Mouse (Mus musculus): ENCODE measurements around the gene Tyk2.

The Tyk2 gene

DNA sequence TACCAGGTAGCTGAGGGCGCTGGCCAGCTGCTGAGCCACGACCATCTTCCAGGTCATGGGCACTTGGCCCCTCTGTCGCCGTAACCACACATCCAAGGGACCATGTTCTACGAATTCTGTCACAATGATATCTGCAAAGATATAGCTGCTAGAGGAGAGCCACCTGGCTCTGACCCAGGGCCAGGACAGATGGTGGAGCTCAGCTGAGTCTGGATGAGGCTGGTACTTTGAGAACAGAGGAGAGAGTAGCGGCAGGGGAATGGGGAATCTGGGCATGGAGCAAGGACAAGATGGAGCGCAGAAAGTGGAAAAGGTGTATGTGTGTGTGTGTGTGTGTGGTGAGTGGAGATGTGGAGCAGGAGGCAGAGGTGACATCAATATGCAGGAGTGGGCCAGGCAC is 16.9 kb downstream of the Tyk2 start:
- peak; percentile 68 for DNase-seq (ENCODE audit: low read depth, low spot score)

DNA sequence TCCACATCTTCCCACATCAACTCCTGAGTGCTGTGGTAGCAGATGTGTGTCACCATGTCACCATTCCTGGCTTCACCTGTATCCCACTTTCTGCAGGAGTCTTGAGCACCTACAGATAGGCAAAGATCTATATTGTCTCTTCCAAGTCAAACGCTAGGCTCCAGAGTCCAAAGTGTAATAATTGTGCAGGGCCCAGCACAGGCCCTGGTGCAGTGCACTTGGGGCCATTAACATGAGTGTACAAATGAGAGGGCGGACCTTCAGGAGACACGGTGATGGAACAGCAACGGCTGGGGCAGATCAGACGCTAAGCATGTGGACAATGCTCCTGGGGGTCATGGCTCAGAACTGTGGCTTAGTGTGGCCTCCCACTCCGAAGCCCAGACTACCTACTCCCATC is 17.3 kb downstream of the Tyk2 start:
- DNase-seq (ENCODE audit: low read depth, low spot score), result no peak

DNA sequence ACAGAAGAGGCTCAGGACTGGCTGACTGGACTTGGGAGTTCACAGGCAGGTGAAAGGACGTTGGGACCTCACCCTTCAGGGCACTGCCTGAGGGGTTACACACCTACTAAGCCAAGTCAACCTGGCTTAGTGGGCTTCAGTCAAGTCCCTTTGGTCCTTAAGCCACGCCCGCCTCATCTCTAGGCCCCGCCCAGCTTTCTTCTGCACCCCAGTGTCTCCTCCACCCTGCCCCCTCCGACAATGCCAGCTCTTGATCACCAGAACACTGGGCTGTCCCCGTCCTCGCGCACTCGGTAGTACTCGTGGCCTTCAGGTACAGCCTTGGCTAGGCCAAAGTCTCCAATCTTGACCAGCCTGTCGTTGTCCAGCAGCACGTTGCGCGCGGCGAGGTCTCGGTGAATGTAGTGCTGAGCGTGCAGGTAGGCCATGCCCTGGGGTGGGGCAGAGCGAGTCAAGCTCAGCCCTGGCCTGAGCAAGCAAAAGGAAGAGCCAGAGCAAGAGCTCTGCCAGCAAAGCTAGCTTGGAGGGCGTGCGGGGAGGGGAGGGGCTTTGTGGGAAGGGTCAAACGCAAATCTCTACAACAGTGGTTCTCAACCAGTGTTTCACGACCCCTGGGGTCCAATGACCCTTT is 23.3 kb downstream of the Tyk2 start:
- no peak for DNase-seq (ENCODE audit: low read depth, low spot score)

DNA sequence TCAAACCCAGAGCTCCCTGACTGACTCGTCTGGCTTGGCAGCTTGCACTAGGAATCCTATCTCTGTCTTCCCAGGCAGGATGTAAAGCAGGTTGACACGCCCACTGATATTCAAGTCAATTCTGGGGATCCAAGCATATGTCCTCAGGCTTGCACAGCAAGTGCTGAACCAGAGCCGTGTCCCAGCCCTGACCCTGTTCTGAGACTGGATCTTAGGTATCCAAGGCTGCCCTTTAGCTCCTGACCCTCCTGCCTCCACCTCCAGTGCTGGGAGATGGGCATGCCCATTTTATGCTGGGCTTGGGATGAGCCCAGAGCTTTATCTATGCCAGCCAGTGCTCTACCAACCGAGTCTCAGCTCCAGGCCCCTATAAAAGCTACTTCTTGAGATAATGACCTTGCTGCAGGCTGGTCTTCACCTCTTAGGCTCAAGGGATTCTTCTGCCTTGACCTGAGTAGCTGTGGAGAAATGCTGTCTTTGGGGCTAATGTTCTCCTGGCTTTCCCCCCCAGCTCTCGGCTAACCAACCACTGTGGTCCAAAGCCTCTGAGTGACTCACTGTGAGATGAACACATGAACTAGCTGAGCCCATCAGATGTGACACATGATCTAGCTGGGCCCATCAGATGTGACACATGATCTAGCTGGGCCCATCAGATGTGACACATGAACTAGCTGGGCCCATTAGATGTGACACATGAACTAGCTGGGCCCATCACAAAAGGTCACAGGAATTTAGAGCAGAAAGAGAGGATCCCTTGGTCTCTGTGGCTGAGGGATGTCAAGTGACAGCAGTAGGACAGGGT is 25.1 kb downstream of the Tyk2 start:
- DNase-seq (ENCODE audit: low read depth, low spot score), result peak; percentile 60

DNA sequence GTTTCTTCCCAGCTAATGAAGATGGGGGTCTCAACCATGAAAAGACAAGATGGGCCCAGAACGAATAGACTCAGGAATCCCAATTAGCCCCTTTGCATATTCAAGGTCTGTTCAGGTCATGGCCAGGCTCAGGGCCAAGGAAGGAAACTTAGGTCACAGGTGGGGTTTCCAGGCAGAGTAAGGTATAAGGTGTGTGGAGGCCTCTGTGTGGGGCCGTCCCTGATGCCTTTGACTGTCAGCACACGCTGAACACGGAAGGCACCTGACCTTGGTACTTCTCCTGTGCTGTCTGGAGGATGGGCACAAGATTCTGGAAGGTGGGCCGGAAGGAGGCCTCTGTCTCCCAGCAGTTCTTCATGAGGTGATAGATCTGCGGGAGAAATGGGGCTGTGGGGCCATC is 26.2 kb downstream of the Tyk2 start:
- DNase-seq (ENCODE audit: low read depth, low spot score), result no peak

DNA sequence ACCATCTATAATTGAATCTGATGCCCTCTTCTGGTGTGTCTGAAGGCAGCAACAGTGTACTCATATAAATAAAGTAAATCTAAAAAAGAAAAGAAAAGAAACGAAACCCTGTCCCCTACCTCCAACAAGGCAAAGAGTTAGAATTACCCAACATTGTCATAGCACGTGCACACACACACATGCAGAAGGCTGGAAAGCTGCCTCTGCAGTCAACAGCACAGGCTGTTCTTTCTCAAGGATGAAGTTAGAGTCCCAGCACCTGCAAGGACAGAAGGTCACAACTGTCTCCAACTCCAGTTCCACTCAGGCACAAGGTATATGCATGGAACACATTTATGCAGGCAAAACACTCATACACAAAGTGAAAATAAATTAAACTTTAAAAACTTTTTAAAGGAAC is 29.0 kb downstream of the Tyk2 start:
- no peak for DNase-seq (ENCODE audit: low read depth, low spot score)

DNA sequence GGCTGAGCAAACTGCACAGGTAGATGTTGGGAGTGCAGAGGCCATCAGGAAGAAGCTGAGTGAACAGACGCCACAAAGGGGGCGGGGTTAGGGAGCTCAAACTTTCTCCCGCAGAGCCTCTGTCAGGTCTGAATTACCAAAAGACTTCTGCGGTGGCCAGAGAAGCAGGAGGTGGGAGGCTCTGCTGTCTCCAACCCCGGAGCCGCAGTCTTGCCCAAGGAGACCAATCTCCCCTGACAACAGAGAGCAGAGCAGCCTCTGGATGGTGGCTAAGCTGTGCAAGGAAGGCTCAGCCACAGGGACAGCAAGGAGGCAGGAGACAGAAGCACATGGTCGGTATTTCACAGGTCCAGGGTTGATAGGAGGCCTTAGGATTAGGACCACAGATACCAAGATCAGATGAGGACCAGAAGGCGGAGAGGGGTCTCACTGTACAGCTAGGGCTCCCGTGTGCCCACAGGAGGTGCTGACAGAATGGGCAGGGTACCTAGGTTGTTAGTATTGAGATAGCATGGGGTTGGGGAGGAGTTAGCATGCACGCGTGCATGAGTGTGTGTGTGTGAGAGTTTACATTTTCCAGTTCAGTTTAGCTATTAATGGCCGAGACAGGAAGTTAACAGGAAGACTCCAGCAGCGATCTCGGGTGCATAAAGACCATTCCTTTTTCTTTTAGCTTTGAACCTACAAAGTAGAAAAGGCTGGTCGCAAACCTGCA is 30.4 kb downstream of the Tyk2 start:
- DNase-seq (ENCODE audit: low read depth, low spot score), result no peak

DNA sequence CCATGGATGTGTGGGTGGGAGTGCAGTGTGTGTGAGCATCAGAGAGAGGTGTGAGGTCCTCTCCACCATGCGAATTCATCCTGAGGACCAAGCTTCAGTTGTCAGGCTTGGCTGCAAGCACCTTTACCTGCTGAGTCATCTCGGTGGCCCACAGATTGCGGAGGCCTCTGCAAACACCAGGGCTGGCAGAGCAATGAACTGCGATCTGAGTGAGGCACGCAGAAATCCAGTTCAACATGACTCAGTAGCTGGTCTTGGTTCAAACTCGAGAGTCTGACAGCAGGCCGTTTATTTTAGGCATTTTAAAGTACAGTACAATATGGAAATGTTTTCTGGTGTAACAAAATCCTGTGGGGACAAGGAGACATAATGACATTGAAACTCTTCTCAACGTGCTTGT is 33.2 kb downstream of the Tyk2 start:
- peak; percentile 92 for DNase-seq (ENCODE audit: low read depth, low spot score)

DNA sequence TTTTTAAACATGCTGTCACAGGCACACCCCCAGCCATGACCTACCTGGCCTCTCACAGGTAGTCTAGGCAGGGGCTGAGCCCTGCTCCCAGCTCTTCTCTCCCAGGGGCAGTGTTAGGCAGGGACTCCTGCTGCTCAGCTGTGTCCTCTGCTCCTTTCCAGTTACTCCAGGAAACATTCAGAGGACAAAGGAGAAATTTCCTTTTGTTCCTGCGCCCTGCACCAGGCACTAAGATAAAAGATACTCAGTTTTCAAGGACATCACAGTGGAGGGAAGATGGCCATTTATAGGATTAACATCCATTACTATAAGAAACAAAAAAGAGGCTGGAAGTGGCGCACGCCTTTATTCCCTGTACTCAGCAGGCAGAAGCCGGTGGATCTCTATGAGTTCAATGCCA is 35.1 kb downstream of the Tyk2 start:
- no peak for DNase-seq (ENCODE audit: low read depth, low spot score)

DNA sequence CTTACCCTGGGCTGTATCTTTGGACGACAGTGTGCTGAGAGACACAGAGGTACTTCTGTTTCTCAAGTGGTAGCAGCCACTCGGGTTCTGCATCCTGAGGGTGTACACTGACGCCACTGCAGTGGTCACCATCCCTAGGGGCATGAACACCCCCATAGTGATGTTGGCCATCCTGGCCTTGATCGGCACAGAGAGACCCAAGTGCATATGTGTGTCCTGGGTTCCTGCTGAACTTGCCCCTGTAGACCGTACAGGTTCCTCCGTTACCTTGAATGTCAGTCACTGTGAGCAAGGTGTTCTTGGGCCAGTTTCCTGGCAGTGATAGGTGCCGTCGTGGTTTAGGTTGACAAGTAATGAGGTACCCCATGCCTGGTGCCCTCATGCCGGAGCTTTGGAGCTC is 37.6 kb downstream of the Tyk2 start:
- DNase-seq (ENCODE audit: low read depth, low spot score), result no peak

DNA sequence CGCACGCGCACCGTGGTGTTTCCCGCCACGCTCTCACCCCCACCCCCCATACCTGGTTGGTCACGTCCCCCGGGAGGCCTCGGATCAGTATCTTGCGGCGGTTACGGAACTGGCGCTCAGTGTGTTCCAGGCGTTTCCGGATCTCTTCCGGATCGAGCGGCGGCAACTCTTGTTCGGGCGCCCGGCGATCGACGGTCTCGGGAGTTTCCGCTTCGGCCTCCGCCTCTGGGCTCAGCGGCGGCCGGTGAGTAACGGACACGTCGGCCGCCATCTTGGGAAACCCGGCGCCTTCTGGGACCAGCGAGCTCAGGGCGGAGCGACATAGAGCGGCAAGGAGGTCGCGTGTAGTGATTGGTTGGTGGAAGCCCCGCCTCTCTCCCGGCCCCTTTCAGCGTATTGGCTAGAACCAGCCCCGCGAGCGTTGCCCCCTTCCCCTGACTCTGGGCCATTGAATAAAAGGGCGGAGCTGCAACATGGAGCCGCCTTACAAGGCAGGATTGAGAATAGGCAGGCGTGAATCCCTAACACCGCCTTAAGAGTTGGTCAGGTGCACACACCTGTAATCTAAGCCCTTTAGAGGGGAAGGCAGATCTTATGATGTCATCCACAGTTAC is 39.2 kb downstream of the Tyk2 start, which contains the start of the genes Gm38431 and Raver1:
TSS of gene Gm38431 (minus strand) at position 291 of the 614 bp plus-strand sequence.
TSS of gene Raver1 (minus strand) at position 302 of the 614 bp plus-strand sequence.
- peak; percentile 99 for DNase-seq (ENCODE audit: low read depth, low spot score)

DNA sequence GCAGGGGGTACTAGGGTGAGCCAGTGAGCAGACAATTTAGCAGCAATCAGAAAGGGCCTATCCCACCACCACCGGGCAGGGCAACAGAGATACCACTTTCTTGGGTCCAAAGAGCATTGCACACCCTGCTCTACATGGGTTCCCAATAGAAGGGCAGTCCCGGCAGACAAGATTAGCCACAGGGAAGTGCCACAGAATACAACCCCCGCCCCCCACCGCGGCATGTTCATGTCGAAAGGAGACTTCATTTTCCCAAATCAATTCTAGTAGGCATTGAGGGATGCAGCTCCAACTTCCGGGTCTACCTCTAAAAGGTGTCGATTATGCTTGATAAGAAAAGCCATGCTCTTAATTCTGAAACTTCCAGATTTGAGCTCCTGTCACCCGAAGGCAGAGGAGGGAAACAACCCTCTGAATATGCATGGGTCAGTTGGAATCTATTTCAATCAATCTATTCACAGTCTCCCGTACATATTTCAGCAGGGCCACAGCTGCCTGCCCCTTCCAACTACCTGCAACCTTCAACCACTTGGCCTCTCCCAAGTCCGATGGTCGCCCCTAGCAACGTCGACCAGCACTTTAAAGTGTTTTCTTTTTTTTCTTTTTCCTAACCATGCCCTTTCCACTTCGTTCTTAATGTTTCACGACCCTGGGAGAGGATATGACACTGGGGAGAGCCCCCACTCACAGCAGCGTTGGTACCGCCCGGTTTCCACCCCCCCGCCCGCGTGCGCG is 39.9 kb downstream of the Tyk2 start:
- DNase-seq (ENCODE audit: low read depth, low spot score), result no peak

DNA sequence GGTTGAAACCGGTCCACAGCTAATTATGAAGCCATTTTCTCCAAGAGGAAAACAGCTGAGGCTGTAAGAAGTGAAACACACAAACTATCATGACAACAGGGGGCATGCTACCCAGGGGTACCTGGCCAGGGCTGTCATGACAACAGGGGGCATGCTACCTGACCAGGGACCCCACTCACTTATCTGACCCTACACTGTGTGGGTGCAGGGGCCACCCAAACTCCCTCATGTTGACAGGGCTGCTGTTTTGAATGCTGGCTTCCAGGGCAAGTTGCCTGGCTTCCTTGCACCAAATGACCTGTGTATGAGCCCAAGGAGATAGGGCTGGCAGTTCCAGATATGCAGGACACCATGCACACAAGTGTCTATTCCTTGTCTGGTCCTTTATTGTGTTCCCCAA is 40.5 kb downstream of the Tyk2 start:
- DNase-seq (ENCODE audit: low read depth, low spot score), result no peak

DNA sequence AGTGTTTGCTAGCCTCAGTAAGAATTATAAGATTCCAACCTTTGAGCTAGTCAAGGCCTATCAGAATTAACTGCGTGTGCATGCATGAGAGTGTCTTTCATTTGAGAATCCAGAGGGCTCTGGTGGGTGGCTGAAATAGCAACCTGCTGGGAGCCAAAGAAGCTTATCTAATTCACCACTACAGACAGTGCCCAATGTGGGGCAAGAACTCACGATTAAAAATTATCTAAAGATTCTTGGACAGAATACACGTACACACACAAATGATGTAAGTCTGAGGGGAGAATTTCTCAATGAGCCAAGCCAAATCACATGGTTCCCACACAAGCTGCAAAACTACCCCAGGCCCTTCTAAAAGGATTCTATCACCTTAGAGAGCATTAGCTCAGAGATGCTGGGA is 47.7 kb downstream of the Tyk2 start:
- no peak for DNase-seq (ENCODE audit: low read depth, low spot score)

DNA sequence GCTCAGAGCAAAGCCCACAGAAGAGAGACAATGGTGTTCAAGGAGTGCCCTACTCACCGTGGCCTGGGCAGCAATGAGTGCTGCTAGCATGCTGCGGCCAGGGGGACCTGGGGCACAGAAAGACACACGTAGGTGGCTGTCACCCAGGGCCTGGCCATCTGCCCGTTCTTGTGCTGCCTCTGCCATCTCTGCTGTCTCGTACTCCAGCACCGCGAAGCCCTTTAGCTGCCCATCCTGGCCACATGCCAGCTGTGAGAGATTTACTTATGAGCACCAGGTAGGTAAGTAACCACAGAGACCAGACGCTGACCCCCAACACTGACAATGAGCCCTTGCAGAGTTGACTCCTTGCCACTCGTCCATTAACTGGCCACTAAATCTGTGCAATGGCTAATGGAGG is 49.9 kb downstream of the Tyk2 start:
- no peak for DNase-seq (ENCODE audit: low read depth, low spot score)

DNA sequence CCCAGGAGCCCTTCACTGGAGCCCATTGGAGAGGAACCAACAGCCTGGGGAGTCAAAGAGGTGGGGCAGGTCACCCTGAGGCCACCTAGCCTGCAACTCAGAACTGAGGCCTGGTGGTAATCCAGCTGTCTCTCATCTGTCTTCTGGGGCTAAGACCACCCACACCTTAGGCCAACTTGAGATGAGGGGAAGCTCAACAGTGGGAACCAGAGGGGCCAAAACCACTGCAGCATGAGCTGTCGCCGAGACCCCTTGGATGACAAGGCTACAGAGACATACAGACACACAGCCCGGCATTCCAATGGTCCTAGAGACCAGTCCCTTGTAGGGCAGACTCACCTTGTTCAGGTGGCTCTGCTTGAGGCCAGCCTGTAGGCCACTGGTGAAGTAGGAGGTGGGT is 55.4 kb downstream of the Tyk2 start:
- DNase-seq (ENCODE audit: low read depth, low spot score), result no peak

DNA sequence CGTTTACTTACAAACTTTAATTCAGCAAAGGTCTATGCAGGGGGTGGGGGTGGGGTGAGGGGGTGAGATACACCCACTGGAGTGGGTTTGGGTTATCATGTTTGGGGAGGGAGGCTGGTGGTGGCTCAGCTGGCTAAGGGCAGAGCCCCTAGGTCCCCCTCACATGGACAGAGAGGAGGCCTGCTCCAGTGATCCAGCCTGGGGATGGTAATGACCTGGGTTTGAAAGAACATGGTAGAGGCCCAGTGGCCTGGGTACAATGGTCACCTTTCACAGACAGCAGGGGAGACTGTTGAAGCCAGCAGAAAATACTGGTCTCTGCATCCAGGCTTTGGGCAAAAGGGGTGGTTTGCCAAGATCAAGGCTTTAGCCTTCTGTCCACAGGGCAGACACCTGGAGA is 56.9 kb downstream of the Tyk2 start:
- no peak for DNase-seq (ENCODE audit: low read depth, low spot score)

DNA sequence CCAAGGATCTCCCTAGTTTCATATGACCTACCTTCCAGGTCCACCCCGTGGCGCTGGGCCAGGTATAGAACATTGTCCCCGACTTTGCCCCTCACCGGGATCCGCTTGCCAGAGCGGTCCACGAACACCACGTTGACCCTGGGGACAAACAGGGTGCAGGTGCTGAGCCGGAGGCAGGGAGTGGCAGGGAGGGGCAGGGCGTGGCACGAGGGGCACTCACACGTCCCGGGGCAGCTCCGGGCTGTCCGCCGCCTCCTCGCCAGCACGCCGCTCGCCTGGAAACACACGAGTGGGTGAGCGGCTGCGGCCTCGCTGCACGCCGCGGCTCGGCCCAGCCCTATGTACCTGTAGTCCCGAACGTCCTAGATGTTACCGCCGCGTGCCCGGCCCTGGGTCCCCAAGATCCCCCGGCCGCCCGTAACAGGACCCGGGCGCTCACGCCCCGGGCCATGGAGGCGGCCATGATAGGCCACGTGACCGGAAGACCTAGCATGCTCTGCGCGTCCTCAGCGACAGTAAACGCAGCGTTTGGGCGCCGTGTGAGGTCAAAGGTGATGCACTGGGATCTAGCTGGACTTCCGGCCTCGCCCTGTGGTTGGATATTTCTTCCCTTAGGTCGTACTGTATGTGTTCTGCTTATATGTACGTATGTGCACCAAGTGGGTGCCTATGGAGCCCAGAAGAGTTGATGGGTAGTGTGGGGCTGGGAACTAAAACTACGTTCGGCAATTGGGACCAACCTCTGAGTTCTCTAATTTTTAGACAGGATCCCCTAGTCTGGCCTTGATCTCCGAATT is 57.8 kb downstream of the Tyk2 start, which contains the start of the genes Gm49373 and Fdx1l:
TSS of gene Gm49373 (minus strand) at position 53 of the 797 bp plus-strand sequence.
TSS of gene Fdx1l (minus strand) at position 571 of the 797 bp plus-strand sequence.
- DNase-seq (ENCODE audit: low read depth, low spot score), result peak; percentile 97

DNA sequence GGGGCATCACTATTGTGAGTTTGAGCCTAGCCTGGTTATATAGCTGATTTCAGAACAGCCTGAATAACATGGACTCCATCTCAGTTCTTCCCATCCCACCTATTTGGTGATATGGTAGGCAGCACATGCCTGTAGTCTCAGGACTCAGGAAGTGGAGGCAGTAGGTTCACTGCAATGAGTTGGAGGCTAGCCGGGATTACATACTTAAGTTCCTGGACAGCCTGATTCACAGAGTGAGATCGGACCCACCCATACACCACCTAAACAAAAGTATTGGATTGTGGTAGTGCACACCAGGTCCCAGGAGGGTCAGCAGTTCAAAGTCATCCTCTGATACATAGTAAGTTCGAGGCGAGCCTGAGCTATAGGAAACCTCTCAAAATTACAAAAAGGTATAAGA is 58.4 kb downstream of the Tyk2 start:
- DNase-seq (ENCODE audit: low read depth, low spot score), result peak; percentile 36

DNA sequence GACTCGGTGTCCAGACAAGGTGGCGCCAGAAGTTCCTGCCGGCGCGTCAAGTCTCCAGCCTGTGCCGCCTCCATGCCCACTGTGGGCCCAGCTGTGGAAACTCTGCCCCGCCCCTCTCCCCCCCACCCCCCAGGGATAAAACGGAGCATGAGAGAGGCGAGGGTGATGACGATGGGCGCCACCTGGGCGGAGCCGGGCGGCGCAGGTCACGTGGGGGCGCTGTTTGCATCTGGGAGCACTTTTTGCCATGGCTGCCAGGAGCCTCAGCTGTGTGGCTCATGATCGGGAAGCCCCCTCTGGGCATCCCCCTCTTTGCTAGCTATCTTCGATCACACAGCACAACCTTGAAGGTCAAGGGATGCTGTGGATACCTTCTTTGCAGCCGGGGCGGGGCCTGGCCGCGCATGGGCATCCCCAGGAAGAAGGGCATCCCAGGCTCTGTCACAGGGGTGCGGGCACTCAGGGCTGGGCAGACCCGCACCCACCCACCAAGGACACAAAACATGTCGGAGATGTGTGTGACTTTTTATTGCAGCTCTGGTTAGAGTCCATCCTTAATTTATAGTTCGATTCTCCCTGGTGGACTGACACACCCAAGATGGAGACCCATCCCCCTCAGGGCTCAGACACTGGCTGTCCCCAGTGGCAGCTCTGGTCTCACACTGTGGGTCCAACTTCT is 63.9 kb downstream of the Tyk2 start, which contains the start of gene Zglp1:
TSS of gene Zglp1 (minus strand) at position 88 of the 679 bp plus-strand sequence.
- DNase-seq (ENCODE audit: low read depth, low spot score), result no peak

All from brain, adult 2 months (tissue).